7 mouse cellular contexts compared by ENCODE assay signal in the genomic region with DNA sequence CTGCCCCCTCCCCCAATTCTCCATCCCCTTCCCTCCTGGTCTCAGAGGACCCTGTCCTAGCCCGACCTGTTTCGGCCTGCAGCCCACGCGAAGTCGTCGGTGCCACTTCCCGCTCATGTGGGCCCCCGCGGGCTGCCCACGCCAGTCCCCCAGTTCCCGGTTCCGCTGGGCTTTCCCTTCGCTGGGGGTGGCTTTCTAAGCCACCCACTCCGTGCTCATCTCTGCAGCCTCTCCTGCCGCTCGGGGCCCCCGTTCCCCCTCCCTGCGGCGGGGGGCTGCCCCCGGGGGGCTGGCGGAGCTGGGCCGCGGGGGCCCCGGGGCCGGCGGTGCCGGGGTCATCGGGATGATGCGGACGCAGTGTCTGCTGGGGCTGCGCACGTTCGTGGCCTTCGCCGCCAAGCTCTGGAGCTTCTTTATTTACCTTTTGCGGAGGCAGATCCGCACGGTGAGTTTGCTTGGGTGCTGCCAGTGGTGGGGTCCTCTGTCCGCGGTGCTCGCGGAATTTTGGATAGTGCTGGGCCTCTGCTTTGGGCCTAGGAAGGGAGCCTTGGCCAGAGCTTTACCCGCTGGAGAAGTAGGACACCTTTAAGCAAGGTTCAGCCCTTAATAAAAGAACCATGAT. TPM values are rescaled to one million over a fixed set of nuclear protein-coding genes. Genes with fewer than 3 reads are reported as not detected.
DNase-seq lines count a peak whose midpoint lies in the region; ATAC-seq and TF ChIP-seq lines count a peak whose summit lies in the region.

Gene Ctdnep1 (plus strand): TSS at position 16 of the 622 bp plus-strand sequence.

- 0 out of 2 replicates have a peak, but pooled peaks have one; percentile 36 for TF ChIP-seq CTCF in thymus, adult 2 months (IDR thresholded peaks at IDR 0.05; ENCODE audit: borderline replicate concordance, control insufficient read depth, extremely low read depth, insufficient read depth, low read length, poor library complexity)
- no peak for TF ChIP-seq CTCF in bone marrow macrophage, adult 2 months (IDR thresholded peaks at IDR 0.05; ENCODE audit: low read depth, low read length)

- peak within 1 kb of the TSS; percentile 96 for H3K9ac ChIP-seq in hindbrain, embryonic 16.5 days (ENCODE audit: low read depth, low read length)
- peak within 1 kb of the TSS; percentile 99 for H3K9ac ChIP-seq in liver, embryonic 13.5 days

- no peak for DNase-seq in thymus, adult 2 months
- DNase-seq in thymus, postnatal 36 days: no peak
- DNase-seq in gastrocnemius, adult 8-10 months (ENCODE audit: low spot score in 2 of 2): no peak
- DNase-seq in liver, embryonic 13.5 days: no peak
- DNase-seq in spleen, postnatal 10 days (ENCODE audit: low spot score in 2 of 2): peak; percentile 53 to 55

- peak within 1 kb of the TSS; percentile 68 for H3K27ac ChIP-seq in thymus, adult 2 months (ENCODE audit: control insufficient read depth, insufficient read depth, low read length)
- H3K27ac ChIP-seq in bone marrow macrophage, adult 2 months (ENCODE audit: insufficient read depth, low read depth, low read length): peak within 1 kb of the TSS; percentile 97
- peak within 1 kb of the TSS; percentile 99 for H3K27ac ChIP-seq in hindbrain, embryonic 16.5 days (ENCODE audit: low read depth, low read length)
- H3K27ac ChIP-seq in liver, embryonic 13.5 days: peak within 1 kb of the TSS; percentile 98

- 0% methylated on average over 43 of the region's 43 CpGs for WGBS in thymus, adult 2 months
- WGBS in hindbrain, embryonic 16.5 days: 0% methylated on average over 31 of the region's 43 CpGs
- WGBS in liver, embryonic 13.5 days (ENCODE audit: insufficient replicate concordance): under 1% methylated on average over 43 of the region's 43 CpGs

- H3K4me3 ChIP-seq in thymus, adult 2 months (ENCODE audit: control insufficient read depth, insufficient read depth, low read length): peak within 1 kb of the TSS; percentile 59
- peak within 1 kb of the TSS; percentile 99 for H3K4me3 ChIP-seq in bone marrow macrophage, adult 2 months (ENCODE audit: insufficient read depth, low read length)
- peak within 1 kb of the TSS; percentile 90 for H3K4me3 ChIP-seq in hindbrain, embryonic 16.5 days (ENCODE audit: low read length)
- H3K4me3 ChIP-seq in liver, embryonic 13.5 days (replicated peaks): peak within 1 kb of the TSS; percentile 99

- no peak for TF ChIP-seq POLR2A in thymus, adult 2 months (IDR thresholded peaks at IDR 0.05; ENCODE audit: control insufficient read depth, extremely low read depth, insufficient read depth, low read length, poor library complexity)
- no peak for TF ChIP-seq POLR2A in bone marrow macrophage, adult 2 months (IDR thresholded peaks at IDR 0.05; ENCODE audit: borderline replicate concordance, low read depth, low read length)

- no peaks in the 10 kb centered on the region for H3K9me3 ChIP-seq in hindbrain, embryonic 16.5 days (ENCODE audit: control insufficient read depth, low read length)
- H3K9me3 ChIP-seq in liver, embryonic 13.5 days (replicated peaks): no peaks in the 10 kb centered on the region

- peaks cover 14% of the 10 kb centered on the region for H3K4me1 ChIP-seq in thymus, adult 2 months (replicated peaks; ENCODE audit: control insufficient read depth, insufficient read depth, low read length)
- peaks cover 13% of the 10 kb centered on the region for H3K4me1 ChIP-seq in bone marrow macrophage, adult 2 months (ENCODE audit: control insufficient read depth, insufficient read depth, low read length)
- peaks cover 30% of the 10 kb centered on the region for H3K4me1 ChIP-seq in hindbrain, embryonic 16.5 days (ENCODE audit: control insufficient read depth, insufficient read depth, low read depth, low read length)
- H3K4me1 ChIP-seq in liver, embryonic 13.5 days (replicated peaks): peaks cover 36% of the 10 kb centered on the region

- no peaks in the 10 kb centered on the region for H3K27me3 ChIP-seq in thymus, adult 2 months (ENCODE audit: control insufficient read depth, insufficient read depth, low read length)
- no peaks in the 10 kb centered on the region for H3K27me3 ChIP-seq in hindbrain, embryonic 16.5 days (replicated peaks; ENCODE audit: control insufficient read depth, insufficient read depth, low read length)
- no peaks in the 10 kb centered on the region for H3K27me3 ChIP-seq in liver, embryonic 13.5 days

- peak; percentile 36; the same call in 1 of the 2 replicates for ATAC-seq in hindbrain, embryonic 16.5 days
- ATAC-seq in liver, embryonic 13.5 days (ENCODE audit: low read depth): 0 out of 2 replicates have a peak, but pooled peaks have one; percentile 1

- peak within 1 kb of the TSS; percentile 91 for H3K4me2 ChIP-seq in hindbrain, embryonic 16.5 days (ENCODE audit: low read length)
- H3K4me2 ChIP-seq in liver, embryonic 13.5 days: peak within 1 kb of the TSS; percentile 95

- H3K36me3 ChIP-seq in thymus, adult 2 months (ENCODE audit: control insufficient read depth, insufficient read depth, low read length): peaks cover 19% of the 10 kb centered on the region
- H3K36me3 ChIP-seq in hindbrain, embryonic 16.5 days (ENCODE audit: control insufficient read depth, insufficient read depth, low read length): peaks cover 17% of the 10 kb centered on the region
- H3K36me3 ChIP-seq in liver, embryonic 13.5 days: peaks cover 55% of the 10 kb centered on the region

RNA-seq across cellular contexts. Expression of gene Ctdnep1, which starts in this region (rescaled TPM):
- polyA plus RNA-seq in thymus, adult 2 months (2012; rRNA removed): 133 and 148 TPM in 2 replicates
- 176 and 194 TPM in 2 replicates for polyA plus RNA-seq in bone marrow macrophage, adult 2 months (2012; ENCODE audit: insufficient read depth, insufficient read length, missing spikeins)
- 100 to 1,000 TPM; 266 to 308 (median 283) TPM for total RNA-seq in gastrocnemius, adult 8-10 months (2022)
- polyA plus RNA-seq in hindbrain, embryonic 16.5 days (2015; fragmentation: Nextera tagmentation; extraction: Ambion mirVana): 26.9 and 27.4 TPM in 2 replicates
- polyA plus RNA-seq in liver, embryonic 13.5 days (2015; fragmentation: Nextera tagmentation; extraction: Ambion mirVana): 8.7 and 10.1 TPM in 2 replicates

Comparison
In these comparisons a context has a peak if more than half of its experiments do, and no peak if none do; other contexts are left out.
1. DNase-seq: peak in spleen, postnatal 10 days (2 of 2); none in thymus, adult 2 months (single experiment), thymus, postnatal 36 days (0 of 2), gastrocnemius, adult 8-10 months (0 of 2) and liver, embryonic 13.5 days (single experiment).
2. Peak in every context shown above with its lines, with median percentiles within 50 percentile points of each other: H3K27ac ChIP-seq and H3K4me3 ChIP-seq.